Mouse (Mus musculus) liver, embryonic 14.5 days (tissue): ENCODE measurements at regions not wholly inside any gene's neighbourhood (a gene's known extent, or its start where the extent isn't known, plus 50 kb on each side); places are given as distances from the start of the nearest gene placed in this dataset.

ENCODE experiments used
- CTCF ChIP-seq: IDR thresholded peaks from 2 replicates; pipeline ENCODE4 v1.5.1; 2016; ENCODE audit warnings: antibody characterized with exemption, low read depth, control low read depth
- EP300 ChIP-seq: IDR thresholded peaks from 2 replicates; pipeline ENCODE4 v1.6.1; 2016; ENCODE audit warnings: antibody characterized with exemption, low read depth

GRCm38 (mm10) chr10:103726680-103727079 lies 359.1 kb downstream of the Slc6a15 start:
- TF ChIP-seq CTCF (no peak), EP300 (no peak)
